Mouse (Mus musculus) ES-Bruce4 (cell line): Measurements from ENCODE around the gene Tmem117.

Source experiments
- CTCF ChIP-seq: IDR thresholded peaks from one replicate; pipeline ENCODE4 v1.8.1; 2011; ENCODE audit warnings: low read depth, low read length
- EP300 ChIP-seq: IDR thresholded peaks from 2 replicates; pipeline ENCODE4 v1.6.1; 2011; ENCODE audit warnings: low read depth, low read length; ENCODE audit not compliant: insufficient read depth
- POLR2A ChIP-seq: IDR thresholded peaks from one replicate; pipeline ENCODE4 v1.8.1; 2011; ENCODE audit warnings: low read length; ENCODE audit not compliant: insufficient read depth

DNA sequence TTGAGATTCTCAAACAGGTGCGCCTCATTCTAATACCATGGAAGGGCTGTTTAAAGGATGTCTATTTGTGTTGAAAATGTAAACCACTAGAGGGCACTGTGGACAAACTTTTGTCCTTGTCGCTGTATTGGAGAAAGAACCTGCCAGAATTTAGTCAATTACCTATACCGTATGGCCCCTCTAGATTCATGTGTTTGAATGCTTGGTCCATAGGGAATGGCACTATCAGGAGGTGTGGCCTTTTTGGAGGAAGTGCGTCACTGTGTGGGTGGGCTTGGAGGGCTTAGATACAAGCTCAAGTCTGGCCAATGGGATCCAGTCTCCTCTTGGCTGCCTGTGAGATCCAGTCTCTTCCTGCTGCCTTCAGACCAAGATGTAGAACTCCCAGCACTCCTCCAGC lies 140.2 kb downstream of the Tmem117 start:
- TF ChIP-seq POLR2A (no peak), EP300 (no peak), CTCF (no peak)
